Mouse (Mus musculus) heart, adult 2 months (tissue): ENCODE data around the gene Smarcd3. TPM values are rescaled to one million over a fixed set of nuclear protein-coding genes. Genes with fewer than 3 reads are reported as not detected.
A peak's percentile ranks its signal among the peaks of the same experiment; 100 is the strongest.

Experiments used
- DNase-seq, 2 experiments: peaks; one replicate each; pipeline ENCODE4 v3.0.0; 2021
- H3K27ac ChIP-seq: fragments of 200-600 bp; 2 replicates; pipeline ENCODE4 v1.8.1; 2022
- H3K27me3 ChIP-seq: fragments of 200-500 bp; 2 replicates; pipeline ENCODE4 v1.6.1; 2012; ENCODE audit warnings: mild to moderate bottlenecking, low read length, inconsistent platforms, mixed read lengths; ENCODE audit not compliant: control insufficient read depth, insufficient read depth
- H3K36me3 ChIP-seq: fragments of 200-500 bp; 2 replicates; pipeline ENCODE4 v1.6.1; 2012; ENCODE audit warnings: low read length, inconsistent platforms; ENCODE audit not compliant: control insufficient read depth, insufficient read depth
- H3K4me1 ChIP-seq: fragments of 200-500 bp; 2 replicates; pipeline ENCODE4 v1.6.1; 2011; ENCODE audit warnings: low read length; ENCODE audit not compliant: control insufficient read depth, insufficient read depth
- H3K4me3 ChIP-seq: fragments of 200-600 bp; 2 replicates; pipeline ENCODE4 v1.8.1; 2022
- H3K79me2 ChIP-seq: fragments of 200-500 bp; replicated peaks from 2 replicates; pipeline ENCODE4 v1.6.1; 2012; ENCODE audit warnings: mild to moderate bottlenecking, inconsistent platforms, low read length, moderate library complexity, mixed read lengths; ENCODE audit not compliant: control insufficient read depth, insufficient read depth
- H3K9ac ChIP-seq: fragments of 200-500 bp; 2 replicates; pipeline ENCODE4 v1.6.1; 2012; ENCODE audit warnings: low read depth, mild to moderate bottlenecking, control low read depth, inconsistent platforms, low read length, mixed read lengths
- CTCF ChIP-seq: fragments of 200-600 bp; IDR thresholded peaks from 2 replicates; pipeline ENCODE4 v1.8.1; 2022; ENCODE audit warnings: antibody characterized with exemption, mild to moderate bottlenecking, moderate library complexity
- EP300 ChIP-seq: fragments of 200-500 bp; IDR thresholded peaks from 2 replicates; pipeline ENCODE4 v1.6.1; 2011; ENCODE audit warnings: low read depth, low read length, control low read depth; ENCODE audit not compliant: insufficient read depth
- POLR2A ChIP-seq: fragments of 200-500 bp; IDR thresholded peaks from 2 replicates; pipeline ENCODE4 v1.6.1; 2011; ENCODE audit warnings: mild to moderate bottlenecking, low read depth, low read length, control low read depth; ENCODE audit not compliant: insufficient read depth
- WGBS: fragments of 180-500 bp; shearing (Covaris S2); methylation state at CpG from one replicate; pipeline ENCODE4 v1.1.7; 2018; 5-methylcytosine and 5-hydroxymethylcytosine counted together
- intact Hi-C: fragments of 180-260 bp; cut with DNase I; formaldehyde crosslinking; loops from one replicate; pipeline ENCODE4 v1.15.1; 2025
- polyA plus RNA-seq: library from polyadenylated mRNA; depleted of rRNA; stranded (reverse); fragments of >200 nt; gene quantifications from 2 replicates; pipeline ENCODE4 v1.2.3, GENCODE M21; 2012
- total RNA-seq, 2 experiments: library from RNA; stranded (reverse); gene quantifications; 2 replicates each; pipeline ENCODE4 v1.2.3; 2021

Gene Smarcd3
- total and polyA plus RNA-seq, 3 experiments = 58.7 to 61.8 (median 60.2) TPM

DNA sequence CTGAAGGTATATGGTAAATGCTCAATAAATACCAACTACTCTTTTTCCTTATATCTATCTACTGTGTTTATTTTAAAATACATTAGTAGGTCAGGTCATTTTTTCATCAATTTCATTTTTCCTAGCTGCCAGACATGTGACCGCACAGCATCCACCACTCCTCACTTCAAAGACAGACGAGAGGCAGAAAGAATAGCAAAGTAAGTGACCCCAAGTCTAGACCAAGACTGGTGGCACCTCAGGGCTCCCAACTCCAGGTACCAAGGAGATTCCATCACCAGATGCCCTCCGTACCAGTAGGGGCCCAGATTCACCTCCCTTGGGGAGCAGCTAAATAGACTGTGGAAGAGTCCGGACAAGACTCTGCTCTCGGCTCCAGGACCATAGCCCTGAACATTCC is 29.9 kb downstream of the Smarcd3 start:
- no peak overlapping the region for H3K9ac ChIP-seq
- intact Hi-C loops = no loop called here
- no peak for DNase-seq
- peaks cover 3% of the 10 kb centered on the region for H3K4me1 ChIP-seq
- TF ChIP-seq EP300 = no peak
- no peak for TF ChIP-seq POLR2A
- no peak for TF ChIP-seq CTCF
- WGBS = 92% methylated on average over 5 of the region's 5 CpGs
- H3K27ac ChIP-seq = no peak overlapping the region
- no peaks in the 10 kb centered on the region for H3K36me3 ChIP-seq
- H3K79me2 ChIP-seq = no peaks in the 10 kb centered on the region
- no peaks in the 10 kb centered on the region for H3K27me3 ChIP-seq
- no peak overlapping the region for H3K4me3 ChIP-seq

DNA sequence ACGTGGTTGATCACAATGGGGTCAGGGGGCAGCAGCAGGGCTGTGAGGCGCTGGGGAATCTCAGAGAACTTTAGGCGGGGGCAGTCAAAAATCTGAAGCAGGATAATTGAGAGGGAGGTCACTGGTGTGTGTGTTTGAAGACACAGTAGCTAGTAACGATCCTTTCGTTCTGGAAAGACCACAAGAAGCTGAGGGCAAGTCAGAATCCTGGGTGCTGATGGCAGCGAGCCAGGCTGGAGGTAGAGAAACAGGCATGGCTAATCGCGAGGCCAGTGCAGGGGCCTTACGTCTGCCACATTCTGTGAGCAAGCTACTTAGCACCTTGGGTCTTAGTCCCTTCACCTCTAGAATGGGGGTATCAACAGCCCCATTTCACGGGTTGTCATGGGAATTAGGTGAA is 30.3 kb downstream of the Smarcd3 start:
- Histone ChIP-seq H3K4me3 (no peak overlapping the region), H3K4me1 (peaks cover 3% of the 10 kb centered on the region), H3K36me3 (no peaks in the 10 kb centered on the region), H3K9ac (no peak overlapping the region), H3K79me2 (no peaks in the 10 kb centered on the region), H3K27ac (no peak overlapping the region), H3K27me3 (no peaks in the 10 kb centered on the region)
- WGBS = 71% methylated on average over 10 of the region's 10 CpGs
- no peak for TF ChIP-seq POLR2A
- TF ChIP-seq CTCF = no peak
- TF ChIP-seq EP300 = no peak
- DNase-seq = no peak
- intact Hi-C loops = no loop called here

DNA sequence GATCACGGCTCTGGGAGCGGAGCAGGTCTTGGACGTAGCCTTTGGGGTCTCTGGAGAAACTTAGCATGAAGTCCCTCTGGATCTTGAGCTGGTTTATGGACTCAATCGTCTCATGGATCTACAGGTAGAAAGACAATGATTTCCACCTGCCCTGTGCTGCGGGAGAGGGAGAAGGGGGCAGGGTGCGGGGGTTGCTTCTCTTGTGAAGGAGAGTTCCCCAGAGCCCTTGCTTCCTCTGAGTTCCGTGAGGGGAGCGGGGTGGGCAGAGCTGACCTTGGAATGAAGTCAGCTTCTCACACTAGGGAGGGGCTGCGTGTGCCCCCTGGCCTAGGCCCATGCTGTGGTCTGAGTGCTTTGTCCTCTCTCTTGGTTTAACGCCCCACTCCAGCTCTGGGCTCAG is 31.0 kb downstream of the Smarcd3 start:
- Histone ChIP-seq H3K4me1 (peaks cover 3% of the 10 kb centered on the region), H3K9ac (no peak overlapping the region), H3K36me3 (no peaks in the 10 kb centered on the region), H3K27me3 (no peaks in the 10 kb centered on the region), H3K27ac (no peak overlapping the region), H3K4me3 (no peak overlapping the region), H3K79me2 (no peaks in the 10 kb centered on the region)
- intact Hi-C loops = no loop called here
- WGBS = 83% methylated on average over 10 of the region's 10 CpGs
- TF ChIP-seq POLR2A (no peak), EP300 (no peak), CTCF (no peak)
- no peak for DNase-seq

DNA sequence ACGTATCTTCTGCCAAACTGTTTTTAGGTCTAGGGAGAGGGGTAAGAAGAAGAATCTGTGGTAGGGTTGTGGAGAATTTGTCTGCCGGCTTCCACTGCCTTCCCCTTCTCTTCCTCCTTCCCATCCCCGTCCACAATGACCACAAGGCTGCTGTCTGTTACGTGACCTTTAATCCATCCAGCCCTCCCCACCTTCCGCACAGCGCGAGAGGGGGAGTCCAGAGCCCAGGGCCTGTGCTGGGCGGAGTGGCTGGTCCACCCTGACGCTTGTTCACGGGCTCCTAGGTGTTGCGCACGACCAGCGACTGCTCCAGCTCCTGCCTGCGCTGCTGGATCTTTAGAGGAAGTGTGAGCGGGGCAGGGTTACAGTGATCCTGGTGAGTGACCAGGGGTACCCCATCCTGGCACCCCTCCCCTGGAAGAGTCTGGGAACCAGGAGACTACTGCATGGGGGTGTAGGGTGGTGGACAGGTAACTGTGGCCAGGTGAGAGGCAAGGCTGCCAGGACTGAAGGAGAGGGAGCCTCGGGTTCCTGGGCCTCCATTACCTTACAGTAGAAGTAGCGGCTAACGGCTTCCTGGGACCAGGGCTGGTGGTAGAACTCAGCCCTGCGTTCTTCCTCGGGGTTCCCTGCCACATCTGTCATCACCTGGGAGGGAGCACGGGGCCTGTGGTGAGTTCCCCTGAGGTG is 31.6 kb downstream of the Smarcd3 start:
- H3K9ac ChIP-seq = no peak overlapping the region
- TF ChIP-seq CTCF = no peak
- TF ChIP-seq POLR2A = no peak
- TF ChIP-seq EP300 = no peak
- intact Hi-C loops = no loop called here
- DNase-seq = no peak
- H3K4me1 ChIP-seq = peaks cover 3% of the 10 kb centered on the region
- no peaks in the 10 kb centered on the region for H3K79me2 ChIP-seq
- H3K4me3 ChIP-seq = no peak overlapping the region
- H3K27ac ChIP-seq = no peak overlapping the region
- H3K36me3 ChIP-seq = no peaks in the 10 kb centered on the region
- WGBS = 70% methylated on average over 21 of the region's 21 CpGs
- no peaks in the 10 kb centered on the region for H3K27me3 ChIP-seq

DNA sequence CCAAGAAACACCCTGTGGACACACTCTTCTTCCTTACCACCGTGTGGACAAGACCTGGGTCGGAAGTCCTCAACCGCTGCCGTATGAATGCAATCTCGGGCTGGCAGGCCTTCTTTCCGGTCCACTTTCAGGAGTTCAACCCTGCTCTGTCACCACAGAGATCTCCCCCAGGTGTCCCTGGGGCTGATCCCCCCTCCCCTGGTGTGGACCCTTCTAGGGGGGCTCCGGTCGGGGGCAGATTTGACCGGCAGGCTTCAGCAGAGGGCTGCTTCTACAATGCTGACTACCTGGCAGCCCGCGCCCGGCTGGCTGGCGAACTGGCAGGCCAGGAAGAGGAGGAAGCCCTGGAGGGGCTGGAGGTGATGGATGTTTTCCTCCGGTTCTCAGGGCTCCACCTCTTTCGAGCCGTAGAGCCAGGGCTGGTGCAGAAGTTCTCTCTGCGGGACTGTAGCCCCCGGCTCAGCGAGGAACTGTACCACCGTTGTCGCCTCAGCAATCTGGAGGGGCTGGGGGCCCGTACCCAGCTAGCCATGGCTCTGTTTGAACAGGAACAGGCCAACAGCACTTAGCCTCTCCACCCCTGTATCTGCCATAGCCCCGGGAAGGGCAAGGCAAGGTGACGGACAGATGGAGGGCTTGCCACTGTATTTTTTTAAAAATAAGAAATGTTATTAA is 32.3 kb downstream of the Smarcd3 start:
- no peaks in the 10 kb centered on the region for H3K36me3 ChIP-seq
- WGBS = 53% methylated on average over 24 of the region's 24 CpGs
- intact Hi-C loops = no loop called here

DNA sequence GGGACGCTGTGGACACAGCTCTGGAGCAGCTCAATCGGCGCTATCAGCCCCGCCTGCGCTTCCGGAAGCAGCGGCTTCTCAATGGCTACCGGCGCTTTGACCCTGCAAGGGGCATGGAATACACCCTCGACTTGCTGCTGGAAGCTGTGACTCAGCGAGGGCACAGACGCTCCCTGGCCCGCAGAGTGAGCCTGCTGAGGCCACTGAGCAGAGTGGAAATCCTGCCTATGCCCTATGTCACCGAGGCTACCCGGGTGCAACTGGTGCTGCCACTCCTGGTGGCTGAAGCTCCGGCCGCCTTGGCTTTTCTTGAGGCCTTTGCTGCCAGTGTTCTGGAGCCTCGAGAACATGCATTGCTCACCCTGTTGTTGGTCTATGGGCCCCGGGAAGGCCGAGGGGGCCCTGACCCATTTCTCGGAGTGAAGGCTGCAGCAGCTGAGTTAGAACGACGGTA is 32.9 kb downstream of the Smarcd3 start:
- TF ChIP-seq CTCF (no peak), POLR2A (no peak), EP300 (no peak)
- WGBS = 38% methylated on average over 23 of the region's 23 CpGs
- DNase-seq = no peak
- intact Hi-C loops = no loop called here
- peaks cover 3% of the 10 kb centered on the region; the same call in 1 of the 2 replicates for H3K4me1 ChIP-seq
- peak overlapping the region; percentile 4; the same call in 1 of the 2 replicates for H3K27ac ChIP-seq
- H3K4me3 ChIP-seq = peak overlapping the region; percentile 34
- peak overlapping the region; percentile 50 for H3K9ac ChIP-seq
- H3K79me2 ChIP-seq = no peaks in the 10 kb centered on the region
- no peaks in the 10 kb centered on the region for H3K27me3 ChIP-seq
- H3K36me3 ChIP-seq = no peaks in the 10 kb centered on the region

More for the DNA sequence above, 32.3 kb downstream of the Smarcd3 start:
- Histone ChIP-seq H3K27me3 (no peaks in the 10 kb centered on the region), H3K4me3 (peak overlapping the region; percentile 34; the same call in 1 of the 2 replicates), H3K9ac (0 out of 2 replicates have a peak overlapping the region, but pooled peaks have one; percentile 50), H3K79me2 (no peaks in the 10 kb centered on the region), H3K4me1 (peaks cover 3% of the 10 kb centered on the region; the same call in 1 of the 2 replicates), H3K27ac (peak overlapping the region; percentile 4; the same call in 1 of the 2 replicates)
- DNase-seq = no peak
- TF ChIP-seq EP300 (no peak), CTCF (no peak), POLR2A (no peak)
